Mouse (Mus musculus) midbrain, embryonic 15.5 days (tissue): ENCODE measurements around the gene Cnn3. TPM values are rescaled to one million over a fixed set of nuclear protein-coding genes. Genes with fewer than 3 reads are reported as not detected.

ENCODE experiments used
- polyA plus RNA-seq: library from polyadenylated mRNA; unstranded; fragments of >200 nt; fragmentation: Nextera tagmentation; extraction: Ambion mirVana; gene quantifications from 2 replicates; pipeline ENCODE4 v1.2.1, GENCODE M21; 2015

The Cnn3 gene
- polyA plus RNA-seq, 1 experiment from 2014 or later: 369 TPM

Other genes with a start within 250 kb of the Cnn3 start
- 2.2 and 3.0 TPM in 2 replicates for gene Tmem56, start 143.4 kb upstream of the Cnn3 start, polyA plus RNA-seq
- gene Alg14, start 134.7 kb upstream of the Cnn3 start, polyA plus RNA-seq: 33.3 and 38.2 TPM in 2 replicates
- 1.1 and 1.2 TPM in 2 replicates for gene Slc44a3, start 105.9 kb downstream of the Cnn3 start, polyA plus RNA-seq
- not detected in 2 replicates for gene 4930432M17Rik, start 244.3 kb downstream of the Cnn3 start, polyA plus RNA-seq